Mouse (Mus musculus) bone marrow macrophage, adult 2 months (primary cell): ENCODE results near the gene Tmem132c.

ENCODE experiments used
- CTCF ChIP-seq: IDR thresholded peaks from 2 replicates; pipeline ENCODE4 v1.5.1; 2012; ENCODE audit warnings: low read depth, mild to moderate bottlenecking, low read length, moderate library complexity
- POLR2A ChIP-seq: IDR thresholded peaks from 2 replicates; pipeline ENCODE4 v1.6.1; 2012; ENCODE audit warnings: mild to moderate bottlenecking, low read depth, low read length, borderline replicate concordance

GRCm38 (mm10) chr5:127286886-127287285 is 45.3 kb downstream of the Tmem132c start:
- TF ChIP-seq CTCF (no peak), POLR2A (no peak)
